Mouse (Mus musculus) limb, embryonic 11.5 days (tissue): ENCODE data around the gene Cd47. TPM values are rescaled to one million over a fixed set of nuclear protein-coding genes. Genes with fewer than 3 reads are reported as not detected.

Experiments used
- ATAC-seq: fragments of 200-750 bp; cut with Nextera tagmentation; 2 replicates; pipeline ENCODE4 v1.8.0; 2017; ENCODE audit warnings: low read depth; ENCODE audit not compliant: insufficient number of reproducible peaks, low FRiP score, low TSS enrichment
- DNase-seq: peaks from one replicate; pipeline ENCODE4 v3.0.0-alpha.2; 2015; ENCODE audit warnings: low spot score
- H3K27ac ChIP-seq: fragments of 300-500 bp; sonication (generic); replicated peaks from 2 replicates; pipeline ENCODE4 v1.5.1; 2014; ENCODE audit warnings: low read depth, mild to moderate bottlenecking, low read length
- H3K27me3 ChIP-seq: fragments of 300-500 bp; sonication (generic); 2 replicates; pipeline ENCODE4 v1.6.1; 2014; ENCODE audit warnings: mild to moderate bottlenecking, low read length, mixed read lengths; ENCODE audit not compliant: control insufficient read depth, insufficient read depth
- H3K36me3 ChIP-seq: fragments of 300-500 bp; sonication (generic); 2 replicates; pipeline ENCODE4 v1.6.1; 2014; ENCODE audit warnings: mild to moderate bottlenecking, low read length, moderate library complexity, mixed read lengths; ENCODE audit not compliant: control insufficient read depth, insufficient read depth
- H3K4me1 ChIP-seq: fragments of 300-500 bp; sonication (generic); 2 replicates; pipeline ENCODE4 v1.6.1; 2014; ENCODE audit warnings: low read length, mixed read lengths; ENCODE audit not compliant: control insufficient read depth, insufficient read depth
- H3K4me2 ChIP-seq: fragments of 300-500 bp; sonication (generic); 2 replicates; pipeline ENCODE4 v1.6.1; 2014; ENCODE audit warnings: low read depth, mild to moderate bottlenecking, moderate library complexity; ENCODE audit not compliant: severe bottlenecking
- H3K4me3 ChIP-seq: fragments of 300-500 bp; sonication (generic); 2 replicates; pipeline ENCODE4 v1.5.1; 2014; ENCODE audit warnings: low read depth, low read length
- H3K9ac ChIP-seq: fragments of 300-500 bp; sonication (generic); 2 replicates; pipeline ENCODE4 v1.6.1; 2014; ENCODE audit warnings: mild to moderate bottlenecking, low read length
- H3K9me3 ChIP-seq: fragments of 300-500 bp; sonication (generic); 2 replicates; pipeline ENCODE4 v1.6.1; 2016; ENCODE audit warnings: low read length; ENCODE audit not compliant: control insufficient read depth
- WGBS: fragments of 180-500 bp; shearing (Covaris S2); extraction: QIAGEN DNeasy Blood & Tissue Kit; methylation state at CpG from one replicate; pipeline ENCODE4 v1.1.7; 2014; 5-methylcytosine and 5-hydroxymethylcytosine counted together
- polyA plus RNA-seq: library from polyadenylated mRNA; unstranded; fragments of >200 nt; fragmentation: Nextera tagmentation; extraction: Ambion mirVana; gene quantifications from 2 replicates; pipeline ENCODE4 v1.2.1, GENCODE M21; 2014

Cd47 gene
- polyA plus RNA-seq, 1 experiment from 2014 or later, result 32.7 TPM

DNA sequence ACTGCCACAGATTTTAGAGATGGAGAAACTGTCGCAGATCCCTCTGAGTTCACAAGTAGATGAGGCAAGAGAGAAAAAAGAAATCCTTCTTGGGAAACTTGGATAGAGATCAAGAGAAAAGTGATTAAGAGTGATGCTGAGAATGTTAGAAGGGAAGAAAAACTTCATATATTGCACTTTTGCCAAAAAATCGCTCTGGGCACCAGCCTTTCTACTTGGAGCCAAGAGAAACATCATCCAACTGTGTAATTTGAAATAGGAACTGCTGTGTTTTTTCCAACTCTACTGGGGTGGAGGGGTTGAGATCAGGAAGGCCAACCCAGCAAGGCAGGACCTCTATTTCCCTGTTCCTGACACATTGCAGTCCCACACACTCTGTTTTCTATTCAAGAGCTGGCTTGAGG lies 151.0 kb downstream of the Cd47 start:
- Histone ChIP-seq H3K9me3 (no peaks in the 10 kb centered on the region), H3K27ac (no peak overlapping the region), H3K4me3 (no peak overlapping the region), H3K4me1 (no peaks in the 10 kb centered on the region), H3K4me2 (no peak overlapping the region), H3K36me3 (no peaks in the 10 kb centered on the region), H3K27me3 (no peaks in the 10 kb centered on the region), H3K9ac (no peak overlapping the region)
- no peak for ATAC-seq
- 92% methylated on average over 2 of the region's 2 CpGs for WGBS
- no peak for DNase-seq

DNA sequence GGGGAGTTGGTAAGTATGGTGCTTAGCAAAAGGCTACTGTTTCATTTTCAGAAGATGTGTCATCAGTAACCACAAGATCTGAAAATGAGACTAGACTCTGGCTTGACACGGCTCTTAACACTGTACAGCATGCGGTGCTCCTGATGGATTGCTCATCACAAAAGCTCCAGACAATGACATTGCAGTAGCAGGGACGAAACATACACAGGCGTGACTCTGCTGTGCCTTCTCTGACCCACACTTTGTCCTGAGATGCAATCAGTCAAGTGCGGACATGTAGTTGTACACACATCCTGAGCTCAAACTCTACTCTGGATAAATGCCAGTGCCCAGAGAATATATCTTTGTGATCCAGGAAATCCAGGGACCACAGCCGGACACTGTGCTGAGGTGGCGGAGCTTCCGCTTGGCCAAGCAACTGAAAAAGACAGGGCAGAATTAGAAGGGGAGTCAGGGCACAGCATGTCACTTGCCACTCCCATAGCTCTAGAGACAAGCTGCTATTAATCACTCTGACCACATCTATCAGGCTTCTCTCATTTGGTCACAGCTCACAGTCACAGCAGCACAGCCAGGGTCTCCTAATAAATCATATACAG lies 151.7 kb downstream of the Cd47 start:
- Histone ChIP-seq H3K27ac (no peak overlapping the region), H3K27me3 (no peaks in the 10 kb centered on the region), H3K4me1 (no peaks in the 10 kb centered on the region), H3K4me2 (no peak overlapping the region), H3K36me3 (no peaks in the 10 kb centered on the region), H3K9me3 (no peaks in the 10 kb centered on the region), H3K4me3 (no peak overlapping the region), H3K9ac (no peak overlapping the region)
- DNase-seq, result no peak
- no peak for ATAC-seq
- WGBS, result 88% methylated on average over 8 of the region's 8 CpGs

DNA sequence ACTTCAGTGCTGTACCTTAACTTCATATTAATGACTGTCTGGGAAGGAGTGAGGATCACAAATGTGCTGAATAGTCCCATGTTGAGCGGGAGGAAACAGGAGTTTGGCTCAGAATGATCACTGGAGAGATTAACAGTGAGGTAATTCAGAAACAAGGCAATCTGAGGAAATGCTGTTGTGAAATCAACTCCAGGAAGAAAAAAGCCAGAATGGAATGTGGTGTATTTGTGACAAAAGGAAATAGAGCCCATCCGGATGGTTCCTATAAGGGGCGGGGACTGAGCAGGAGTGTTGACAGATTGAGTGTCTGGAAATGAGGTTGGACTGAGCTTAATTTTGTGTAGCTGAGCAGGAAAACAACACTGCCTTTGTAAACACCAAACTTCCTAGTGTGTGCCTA lies 153.5 kb downstream of the Cd47 start:
- H3K4me2 ChIP-seq, result no peak overlapping the region
- ATAC-seq (no peak), DNase-seq (no peak)
- H3K9ac ChIP-seq, result no peak overlapping the region
- no peak overlapping the region for H3K4me3 ChIP-seq
- H3K9me3 ChIP-seq, result no peaks in the 10 kb centered on the region
- no peaks in the 10 kb centered on the region for H3K36me3 ChIP-seq
- no peak overlapping the region for H3K27ac ChIP-seq
- no peaks in the 10 kb centered on the region for H3K27me3 ChIP-seq
- 44% methylated on average over 3 of the region's 3 CpGs for WGBS
- H3K4me1 ChIP-seq, result no peaks in the 10 kb centered on the region

DNA sequence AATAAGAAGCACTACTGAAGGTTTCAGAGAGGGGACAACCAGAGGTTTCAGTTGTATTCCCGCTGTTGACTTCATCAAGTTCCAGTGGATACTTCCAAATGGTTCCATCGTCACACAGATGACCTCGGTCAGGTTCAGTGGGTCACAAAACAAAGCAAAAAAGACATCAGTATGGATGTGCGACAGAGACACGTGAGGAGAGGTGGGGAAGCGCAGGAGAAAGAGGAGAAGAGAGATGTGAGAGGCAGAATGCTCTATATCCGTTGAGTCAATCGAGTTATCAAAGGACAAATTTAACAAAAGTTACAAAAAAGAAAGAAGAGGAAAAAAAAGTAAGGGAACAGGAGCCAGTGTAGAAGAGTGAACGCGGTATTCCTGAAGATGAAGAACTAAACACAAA lies 154.6 kb downstream of the Cd47 start:
- Histone ChIP-seq H3K4me2 (no peak overlapping the region), H3K9ac (no peak overlapping the region), H3K27ac (no peak overlapping the region), H3K4me3 (no peak overlapping the region), H3K4me1 (no peaks in the 10 kb centered on the region), H3K9me3 (no peaks in the 10 kb centered on the region), H3K36me3 (no peaks in the 10 kb centered on the region), H3K27me3 (no peaks in the 10 kb centered on the region)
- ATAC-seq (no peak), DNase-seq (no peak)
- 96% methylated on average over 10 of the region's 10 CpGs for WGBS

DNA sequence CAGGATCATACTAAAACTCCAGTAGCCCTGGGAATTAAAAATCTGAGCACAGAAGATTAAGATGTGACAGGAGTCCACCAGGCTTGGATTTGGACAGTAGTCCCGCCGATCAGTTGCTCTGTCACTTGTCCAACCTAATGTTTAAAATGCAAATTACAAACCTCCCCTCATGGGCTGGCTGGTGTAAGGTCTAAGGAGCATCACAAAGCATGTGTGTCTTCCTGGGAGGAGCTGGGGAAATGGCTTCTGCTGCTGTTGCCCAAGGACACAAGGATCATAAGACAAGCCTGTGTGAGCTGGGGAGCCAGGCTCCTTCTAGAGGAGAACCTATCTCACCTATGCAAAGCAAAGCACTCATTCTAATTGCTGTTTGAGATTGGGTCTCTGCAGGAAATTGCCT lies 155.0 kb downstream of the Cd47 start:
- 82% methylated on average over 2 of the region's 2 CpGs for WGBS
- Histone ChIP-seq H3K27ac (no peak overlapping the region), H3K36me3 (no peaks in the 10 kb centered on the region), H3K4me3 (no peak overlapping the region), H3K9me3 (no peaks in the 10 kb centered on the region), H3K4me1 (no peaks in the 10 kb centered on the region), H3K4me2 (no peak overlapping the region), H3K27me3 (no peaks in the 10 kb centered on the region), H3K9ac (no peak overlapping the region)
- DNase-seq (no peak), ATAC-seq (no peak)

DNA sequence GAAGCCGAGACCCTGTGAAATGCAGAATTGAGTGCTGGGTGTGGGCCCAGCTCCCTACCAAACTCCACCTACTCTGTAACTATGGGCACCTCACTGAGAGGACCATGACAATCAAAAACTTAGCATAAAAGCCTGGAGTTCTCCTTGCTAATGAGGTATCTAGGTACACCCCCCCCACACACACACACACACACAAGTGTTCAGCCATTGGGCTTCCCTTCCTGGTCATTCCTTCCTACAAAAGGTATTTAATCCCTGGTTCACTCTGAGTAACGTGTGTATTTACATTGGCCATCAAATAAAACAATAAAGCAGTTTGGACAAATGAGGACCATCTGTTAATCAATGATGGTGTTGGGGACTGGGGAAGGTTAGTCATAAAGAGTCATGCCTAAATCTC lies 155.6 kb downstream of the Cd47 start:
- Histone ChIP-seq H3K9me3 (no peaks in the 10 kb centered on the region), H3K4me1 (no peaks in the 10 kb centered on the region), H3K4me3 (no peak overlapping the region), H3K4me2 (no peak overlapping the region), H3K27me3 (no peaks in the 10 kb centered on the region), H3K9ac (no peak overlapping the region), H3K36me3 (no peaks in the 10 kb centered on the region), H3K27ac (no peak overlapping the region)
- ATAC-seq, result no peak
- no peak for DNase-seq
- WGBS, result 57% methylated on average over 2 of the region's 2 CpGs

DNA sequence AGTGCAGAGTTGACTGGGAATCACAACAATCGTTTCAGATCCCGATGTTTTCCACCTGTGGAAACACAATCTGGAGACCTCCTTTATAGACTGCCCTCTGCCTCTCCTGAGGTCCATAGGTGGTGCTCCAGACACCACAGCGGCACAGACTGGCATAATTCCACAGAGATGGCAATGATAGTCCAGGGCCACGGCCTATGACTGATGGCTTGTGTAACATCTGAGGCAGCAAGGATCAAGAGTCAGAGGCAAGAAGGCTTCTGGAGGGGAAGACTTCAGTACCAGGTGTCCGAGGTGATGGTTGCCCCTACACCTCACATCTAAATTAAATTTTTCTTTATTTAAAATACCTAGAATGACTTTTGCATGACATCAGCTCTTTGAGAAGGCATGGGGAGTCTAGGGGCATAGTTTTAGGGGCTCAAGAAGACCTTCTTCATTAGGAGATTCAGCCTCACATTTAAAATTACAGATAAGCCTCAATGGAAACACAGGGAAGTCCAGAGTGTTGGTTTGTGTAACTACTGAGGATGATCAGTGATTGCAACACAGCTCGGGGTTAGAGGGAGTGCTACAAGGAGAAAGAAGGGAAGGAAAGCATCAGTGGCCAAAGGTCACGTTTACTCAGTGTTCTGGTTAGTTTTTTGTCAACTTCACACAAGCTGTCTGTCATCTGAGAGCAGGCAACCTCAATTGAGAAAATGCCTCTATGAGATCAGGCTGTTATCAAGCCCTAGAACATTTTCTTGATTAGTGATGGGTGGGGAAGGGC lies 156.4 kb downstream of the Cd47 start:
- 87% methylated on average over 7 of the region's 7 CpGs for WGBS
- ATAC-seq (no peak), DNase-seq (no peak)
- Histone ChIP-seq H3K4me2 (no peak overlapping the region), H3K4me3 (no peak overlapping the region), H3K4me1 (no peaks in the 10 kb centered on the region), H3K27me3 (no peaks in the 10 kb centered on the region), H3K27ac (no peak overlapping the region), H3K36me3 (no peaks in the 10 kb centered on the region), H3K9me3 (no peaks in the 10 kb centered on the region), H3K9ac (no peak overlapping the region)

DNA sequence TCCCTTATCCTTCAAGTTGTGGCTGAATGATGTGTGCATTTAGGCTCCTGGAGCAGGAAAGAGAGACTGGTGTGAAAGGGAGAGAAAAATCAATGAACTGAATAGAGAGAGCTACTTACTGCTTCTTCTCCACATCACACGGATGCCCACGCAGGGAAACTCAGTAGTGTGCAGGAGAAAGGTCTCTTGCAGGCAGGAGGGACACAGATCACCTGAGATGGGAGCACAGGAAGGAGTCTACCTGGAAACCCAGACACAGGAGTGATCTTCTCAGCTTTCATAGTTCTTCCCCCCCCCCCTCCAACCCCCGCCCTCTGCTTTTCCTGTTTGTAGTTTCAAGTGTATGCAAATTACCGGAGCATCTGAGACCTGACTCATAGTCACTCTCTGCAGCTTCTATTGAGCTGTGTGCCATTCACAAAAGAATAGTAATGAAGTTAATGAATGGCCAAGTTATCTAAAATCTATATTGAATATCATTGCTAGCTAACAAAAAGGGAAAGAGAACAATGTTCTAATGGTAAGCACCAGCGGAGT lies 158.6 kb downstream of the Cd47 start:
- no peak for ATAC-seq
- no peak overlapping the region for H3K4me2 ChIP-seq
- no peak for DNase-seq
- no peak overlapping the region for H3K27ac ChIP-seq
- no peaks in the 10 kb centered on the region for H3K9me3 ChIP-seq
- H3K9ac ChIP-seq, result no peak overlapping the region
- H3K27me3 ChIP-seq, result no peaks in the 10 kb centered on the region
- H3K4me3 ChIP-seq, result no peak overlapping the region
- H3K36me3 ChIP-seq, result no peaks in the 10 kb centered on the region
- WGBS, result 95% methylated on average over 5 of the region's 5 CpGs
- H3K4me1 ChIP-seq, result no peaks in the 10 kb centered on the region
